Mouse (Mus musculus): ENCODE results near the gene Mfsd4b2.

- TF ChIP-seq CTCF (IDR thresholded peaks at IDR 0.05; ENCODE audit: borderline replicate concordance, insufficient read depth, low read depth, low read length) = no peak
- peak; percentile 60; the same call in 1 of the 2 replicates for TF ChIP-seq POLR2A (IDR thresholded peaks at IDR 0.05; ENCODE audit: borderline replicate concordance, insufficient read depth, low read length)
Measured at GRCm38 (mm10) chr10:39898874-39899371, 27.8 kb downstream of the Mfsd4b2 start, which contains the start of gene Mfsd4b4.

Measured in cerebellum, adult 2 months (tissue).